Comparison of ENCODE assay signal across 10 mouse cellular contexts in genomic region chr15:86005691-86006525, GRCm38 (mm10). TPM values are rescaled to one million over a fixed set of nuclear protein-coding genes. Genes with fewer than 3 reads are reported as not detected.
DNase-seq lines count a peak whose midpoint lies in the region; ATAC-seq and TF ChIP-seq lines count a peak whose summit lies in the region.
"Had no signal": no experiment of that assay in that cellular context is flagged by ENCODE, and none has a peak within 500 bp of the region (broad histone marks: within the 10 kb centered on the region; RNA-seq: fewer than 3 reads in every experiment).

No protein-coding gene starts in this region.

- no peaks in the 10 kb centered on the region for H3K36me3 ChIP-seq in forebrain, postnatal 0 days (ENCODE audit: insufficient read depth)
- H3K36me3 ChIP-seq in hindbrain, embryonic 16.5 days (ENCODE audit: control insufficient read depth, insufficient read depth, low read length) = no peaks in the 10 kb centered on the region
- H3K36me3 ChIP-seq: G1E; liver, embryonic 13.5 days had no signal

- no peak for TF ChIP-seq CTCF in forebrain, postnatal 0 days (IDR thresholded peaks at IDR 0.05; ENCODE audit: low read depth)

- H3K9ac ChIP-seq in forebrain, postnatal 0 days = no peak overlapping the region
- H3K9ac ChIP-seq in hindbrain, embryonic 16.5 days (ENCODE audit: low read depth, low read length) = peak overlapping the region; percentile 17; the same call in 1 of the 2 replicates
- H3K9ac ChIP-seq: liver, embryonic 13.5 days had no signal

- 14% methylated on average over 11 of the region's 11 CpGs for WGBS in forebrain, postnatal 0 days
- 9% methylated on average over 11 of the region's 11 CpGs for WGBS in hindbrain, embryonic 16.5 days

- H3K4me3 ChIP-seq in forebrain, postnatal 0 days (ENCODE audit: low read depth, low read length) = no peak overlapping the region
- no peak overlapping the region for H3K4me3 ChIP-seq in hindbrain, embryonic 16.5 days (ENCODE audit: low read length)
- H3K4me3 ChIP-seq: liver, embryonic 13.5 days had no signal

- ATAC-seq in forebrain, postnatal 0 days = peak; percentile 45
- ATAC-seq in hindbrain, embryonic 16.5 days = peak; percentile 67

- H3K27me3 ChIP-seq in forebrain, postnatal 0 days (ENCODE audit: insufficient read depth, low read length) = no peaks in the 10 kb centered on the region
- H3K27me3 ChIP-seq in hindbrain, embryonic 16.5 days (replicated peaks; ENCODE audit: control insufficient read depth, insufficient read depth, low read length) = no peaks in the 10 kb centered on the region
- H3K27me3 ChIP-seq: liver, embryonic 13.5 days had no signal

- peaks cover 18% of the 10 kb centered on the region for H3K4me1 ChIP-seq in forebrain, postnatal 0 days (ENCODE audit: insufficient read depth)
- peaks cover 26% of the 10 kb centered on the region for H3K4me1 ChIP-seq in hindbrain, embryonic 16.5 days (ENCODE audit: control insufficient read depth, insufficient read depth, low read depth, low read length)
- H3K4me1 ChIP-seq: liver, embryonic 13.5 days had no signal

- DNase-seq in 3T3-L1 (ENCODE audit: low read depth, low spot score) = peak; percentile 39
- DNase-seq in cerebellum, adult 18-20 months = peak; percentile 70 to 73
- DNase-seq in forebrain, postnatal 0 days = no peak
- no peak for DNase-seq in frontal cortex, postnatal 25 days (ENCODE audit: low spot score in 2 of 2)
- DNase-seq in layer of hippocampus, adult 18-20 months (ENCODE audit: low spot score in 2 of 2) = no peak
- no peak for DNase-seq in ovary, adult 18-20 months (ENCODE audit: low spot score)
- DNase-seq in layer of hippocampus, adult 8-10 months (ENCODE audit: low spot score in 2 of 2) = no peak
- DNase-seq: liver, embryonic 13.5 days had no signal

- H3K27ac ChIP-seq in forebrain, postnatal 0 days (ENCODE audit: low read depth, low read length) = 0 out of 2 replicates have a peak overlapping the region, but pooled peaks have one; percentile 41
- peak overlapping the region; percentile 74 for H3K27ac ChIP-seq in hindbrain, embryonic 16.5 days (ENCODE audit: low read depth, low read length)
- H3K27ac ChIP-seq: liver, embryonic 13.5 days had no signal

- no peaks in the 10 kb centered on the region for H3K9me3 ChIP-seq in forebrain, postnatal 0 days (ENCODE audit: low read length)
- H3K9me3 ChIP-seq in hindbrain, embryonic 16.5 days (ENCODE audit: control insufficient read depth, low read length) = no peaks in the 10 kb centered on the region
- H3K9me3 ChIP-seq: G1E; liver, embryonic 13.5 days had no signal

- H3K4me2 ChIP-seq in forebrain, postnatal 0 days (ENCODE audit: low read depth) = no peak overlapping the region
- peak overlapping the region; percentile 10; the same call in 1 of the 2 replicates for H3K4me2 ChIP-seq in hindbrain, embryonic 16.5 days (ENCODE audit: low read length)
- H3K4me2 ChIP-seq: liver, embryonic 13.5 days had no signal

RNA-seq across cellular contexts. Expression of gene Celsr1, which starts 27.7 kb away (rescaled TPM):
- 6.5 and 13.0 TPM in 2 replicates for total RNA-seq in forebrain, postnatal 0 days (2014; rRNA removed)
- polyA plus RNA-seq in forebrain, postnatal 0 days (2015; fragmentation: Nextera tagmentation; extraction: Ambion mirVana) = 0.62 and 0.97 TPM in 2 replicates
- polyA plus RNA-seq in hindbrain, embryonic 16.5 days (2015; fragmentation: Nextera tagmentation; extraction: Ambion mirVana) = 0.76 and 1.2 TPM in 2 replicates
- total RNA-seq in layer of hippocampus, adult 18-20 months (2021) = 1 to 10 TPM; 5.6 to 6.3 TPM
- 1 to 10 TPM; 6.0 to 7.0 (median 6.6) TPM for total RNA-seq in layer of hippocampus, adult 8-10 months (2022)

RNA-seq across cellular contexts. Expression of gene Gramd4, which starts 51.6 kb away (rescaled TPM):
- 54.5 and 57.0 TPM in 2 replicates for total RNA-seq in forebrain, postnatal 0 days (2014; rRNA removed)
- 24.8 and 28.8 TPM in 2 replicates for polyA plus RNA-seq in forebrain, postnatal 0 days (2015; fragmentation: Nextera tagmentation; extraction: Ambion mirVana)
- 18.4 and 30.4 TPM in 2 replicates for polyA plus RNA-seq in hindbrain, embryonic 16.5 days (2015; fragmentation: Nextera tagmentation; extraction: Ambion mirVana)
- total RNA-seq in layer of hippocampus, adult 18-20 months (2021) = 10 to 100 TPM; 30.7 to 34.5 TPM
- 10 to 100 TPM; 24.1 to 30.9 (median 29.9) TPM for total RNA-seq in layer of hippocampus, adult 8-10 months (2022)

Comparison
In these comparisons a context has a peak if more than half of its experiments do, and no peak if none do; other contexts are left out.
1. DNase-seq: peak in 3T3-L1 (single experiment) and cerebellum, adult 18-20 months (2 of 2); none in forebrain, postnatal 0 days (single experiment), frontal cortex, postnatal 25 days (0 of 2), layer of hippocampus, adult 18-20 months (0 of 2), ovary, adult 18-20 months (single experiment) and layer of hippocampus, adult 8-10 months (0 of 2).